Mouse (Mus musculus): ENCODE results near the gene Mars.

DNA sequence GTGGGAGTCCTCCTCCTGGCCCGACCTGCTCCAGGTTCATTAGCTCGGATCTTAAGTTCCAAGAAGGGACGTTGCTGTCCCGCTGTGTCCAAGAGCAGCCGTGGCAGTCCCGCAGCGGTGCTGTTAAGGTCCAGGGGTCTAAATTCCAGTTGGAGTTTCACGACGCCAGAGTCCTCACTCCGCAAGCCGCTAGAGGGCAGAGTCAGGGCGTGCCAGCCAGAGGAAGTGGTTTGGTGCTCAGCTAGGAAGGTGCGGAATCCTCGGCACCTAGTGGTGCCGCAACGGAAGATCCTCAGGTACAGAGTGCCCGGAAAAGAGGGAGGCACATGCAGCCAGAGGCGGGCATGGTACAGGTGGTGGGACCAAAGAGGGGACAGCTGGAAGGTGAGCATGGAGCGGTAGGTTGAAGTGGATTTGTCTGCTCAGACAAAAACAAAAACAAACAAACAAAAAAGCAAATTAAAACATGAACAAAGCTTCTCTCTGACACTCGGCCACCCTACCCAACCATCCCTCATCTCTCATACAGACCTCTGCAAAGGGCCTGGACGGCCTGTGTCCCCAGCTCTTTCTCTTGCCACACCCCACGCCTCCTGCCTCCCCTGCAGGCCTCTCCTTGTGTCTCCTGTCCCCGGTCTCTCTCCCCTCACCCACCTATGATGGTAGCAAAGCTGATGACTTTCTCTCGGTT lies 39.2 kb upstream of the Mars start:
- TF ChIP-seq POLR2A (IDR thresholded peaks at IDR 0.05; ENCODE audit: borderline replicate concordance, extremely low read depth, low read depth, low read length) (no peak), CTCF (IDR thresholded peaks at IDR 0.05; ENCODE audit: insufficient read depth, low read length) (peak; percentile 81)
